Mouse (Mus musculus): ENCODE data around the gene Gas7. TPM values are rescaled to one million over a fixed set of nuclear protein-coding genes. Genes with fewer than 3 reads are reported as not detected.

Gas7 gene
- total and polyA plus RNA-seq, 2 experiments from 2014 or later: 4.8 to 23.2 TPM

GRCm38 (mm10) chr11:67582570-67582969 is 127.3 kb downstream of the Gas7 start:
- no peak overlapping the region for H3K27ac ChIP-seq (ENCODE audit: low read depth)
- 93% methylated on average over 4 of the region's 4 CpGs for WGBS

GRCm38 (mm10) chr11:67585016-67585415 is 129.8 kb downstream of the Gas7 start:
- 73% methylated on average over 6 of the region's 6 CpGs for WGBS
- H3K4me3 ChIP-seq (ENCODE audit: low read depth, low read length): no peak overlapping the region
- no peak overlapping the region for H3K4me2 ChIP-seq (ENCODE audit: low read depth, low read length)
- H3K9me3 ChIP-seq (replicated peaks; ENCODE audit: control insufficient read depth, low read length): no peaks in the 10 kb centered on the region
- H3K36me3 ChIP-seq (replicated peaks; ENCODE audit: control insufficient read depth, insufficient read depth, low read length): no peaks in the 10 kb centered on the region
- DNase-seq (ENCODE audit: low spot score) (no peak), ATAC-seq (ENCODE audit: insufficient read depth, low read depth) (no peak)
- TF ChIP-seq CTCF (IDR thresholded peaks at IDR 0.05; ENCODE audit: low read depth) (no peak), EP300 (IDR thresholded peaks at IDR 0.05; ENCODE audit: low read depth) (no peak)
- H3K27me3 ChIP-seq (ENCODE audit: control insufficient read depth, insufficient read depth, low read length): no peaks in the 10 kb centered on the region
- 0 out of 2 replicates have a peak, but pooled peaks cover 6% of the 10 kb centered on the region for H3K4me1 ChIP-seq (ENCODE audit: control insufficient read depth, insufficient read depth)
- no peak overlapping the region for H3K27ac ChIP-seq (ENCODE audit: low read depth)
- H3K9ac ChIP-seq (replicated peaks; ENCODE audit: low read depth, low read length): no peak overlapping the region

More at GRCm38 (mm10) chr11:67582570-67582969, 127.3 kb downstream of the Gas7 start:
- no peaks in the 10 kb centered on the region for H3K27me3 ChIP-seq (ENCODE audit: control insufficient read depth, insufficient read depth, low read length)
- no peaks in the 10 kb centered on the region for H3K36me3 ChIP-seq (replicated peaks; ENCODE audit: control insufficient read depth, insufficient read depth, low read length)
- TF ChIP-seq CTCF (IDR thresholded peaks at IDR 0.05; ENCODE audit: low read depth): no peak
- no peak for TF ChIP-seq EP300 (IDR thresholded peaks at IDR 0.05; ENCODE audit: low read depth)
- H3K9ac ChIP-seq (replicated peaks; ENCODE audit: low read depth, low read length): no peak overlapping the region
- no peak for ATAC-seq (ENCODE audit: insufficient read depth, low read depth)
- no peak overlapping the region for H3K4me3 ChIP-seq (ENCODE audit: low read depth, low read length)
- no peak for DNase-seq (ENCODE audit: low spot score)
- 0 out of 2 replicates have a peak, but pooled peaks cover 11% of the 10 kb centered on the region for H3K4me1 ChIP-seq (ENCODE audit: control insufficient read depth, insufficient read depth)
- no peak overlapping the region for H3K4me2 ChIP-seq (ENCODE audit: low read depth, low read length)
- no peaks in the 10 kb centered on the region for H3K9me3 ChIP-seq (replicated peaks; ENCODE audit: control insufficient read depth, low read length)

- WGBS: 80% methylated on average over 2 of the region's 2 CpGs
- Histone ChIP-seq H3K27ac (ENCODE audit: low read depth) (0 out of 2 replicates have a peak overlapping the region, but pooled peaks have one; percentile 35), H3K4me1 (ENCODE audit: control insufficient read depth, insufficient read depth) (0 out of 2 replicates have a peak, but pooled peaks cover 6% of the 10 kb centered on the region)
These were observed 130.4 kb downstream of the Gas7 start for GRCm38 (mm10) chr11:67585629-67586028.

GRCm38 (mm10) chr11:67586231-67586994 is 131.2 kb downstream of the Gas7 start:
- Histone ChIP-seq H3K27ac (ENCODE audit: low read depth) (peak overlapping the region; percentile 64), H3K4me3 (ENCODE audit: low read depth, low read length) (no peak overlapping the region), H3K9ac (replicated peaks; ENCODE audit: low read depth, low read length) (no peak overlapping the region), H3K4me1 (ENCODE audit: control insufficient read depth, insufficient read depth) (0 out of 2 replicates have a peak, but pooled peaks cover 3% of the 10 kb centered on the region), H3K36me3 (replicated peaks; ENCODE audit: control insufficient read depth, insufficient read depth, low read length) (no peaks in the 10 kb centered on the region), H3K4me2 (ENCODE audit: low read depth, low read length) (no peak overlapping the region), H3K9me3 (replicated peaks; ENCODE audit: control insufficient read depth, low read length) (no peaks in the 10 kb centered on the region), H3K27me3 (ENCODE audit: control insufficient read depth, insufficient read depth, low read length) (no peaks in the 10 kb centered on the region)
- DNase-seq (ENCODE audit: low spot score) (peak; percentile 46), ATAC-seq (ENCODE audit: insufficient read depth, low read depth) (peak; percentile 73)
- TF ChIP-seq CTCF (IDR thresholded peaks at IDR 0.05; ENCODE audit: low read depth): no peak
- no peak for TF ChIP-seq EP300 (IDR thresholded peaks at IDR 0.05; ENCODE audit: low read depth)
- WGBS: 67% methylated on average over 3 of the region's 3 CpGs

More at GRCm38 (mm10) chr11:67585629-67586028, 130.4 kb downstream of the Gas7 start:
- no peak overlapping the region for H3K9ac ChIP-seq (replicated peaks; ENCODE audit: low read depth, low read length)
- H3K4me3 ChIP-seq (ENCODE audit: low read depth, low read length): no peak overlapping the region
- no peak for TF ChIP-seq EP300 (IDR thresholded peaks at IDR 0.05; ENCODE audit: low read depth)
- TF ChIP-seq CTCF (IDR thresholded peaks at IDR 0.05; ENCODE audit: low read depth): no peak
- no peak for ATAC-seq (ENCODE audit: insufficient read depth, low read depth)
- DNase-seq (ENCODE audit: low spot score): no peak
- H3K9me3 ChIP-seq (replicated peaks; ENCODE audit: control insufficient read depth, low read length): no peaks in the 10 kb centered on the region
- H3K4me2 ChIP-seq (ENCODE audit: low read depth, low read length): no peak overlapping the region
- no peaks in the 10 kb centered on the region for H3K27me3 ChIP-seq (ENCODE audit: control insufficient read depth, insufficient read depth, low read length)
- H3K36me3 ChIP-seq (replicated peaks; ENCODE audit: control insufficient read depth, insufficient read depth, low read length): no peaks in the 10 kb centered on the region

GRCm38 (mm10) chr11:67588196-67588827 is 133.1 kb downstream of the Gas7 start:
- H3K4me2 ChIP-seq (ENCODE audit: low read depth, low read length): 0 out of 2 replicates have a peak overlapping the region, but pooled peaks have one; percentile 27
- TF ChIP-seq EP300 (IDR thresholded peaks at IDR 0.05; ENCODE audit: low read depth) (no peak), CTCF (IDR thresholded peaks at IDR 0.05; ENCODE audit: low read depth) (no peak)
- no peaks in the 10 kb centered on the region for H3K9me3 ChIP-seq (replicated peaks; ENCODE audit: control insufficient read depth, low read length)
- no peaks in the 10 kb centered on the region for H3K4me1 ChIP-seq (ENCODE audit: control insufficient read depth, insufficient read depth)
- no peak for ATAC-seq (ENCODE audit: insufficient read depth, low read depth)
- H3K9ac ChIP-seq (replicated peaks; ENCODE audit: low read depth, low read length): no peak overlapping the region
- no peaks in the 10 kb centered on the region for H3K36me3 ChIP-seq (replicated peaks; ENCODE audit: control insufficient read depth, insufficient read depth, low read length)
- H3K27ac ChIP-seq (ENCODE audit: low read depth): no peak overlapping the region
- H3K4me3 ChIP-seq (ENCODE audit: low read depth, low read length): no peak overlapping the region
- no peak for DNase-seq (ENCODE audit: low spot score)
- 73% methylated on average over 8 of the region's 8 CpGs for WGBS
- no peaks in the 10 kb centered on the region for H3K27me3 ChIP-seq (ENCODE audit: control insufficient read depth, insufficient read depth, low read length)
